Mouse (Mus musculus) embryonic facial prominence, embryonic 14.5 days (tissue): ENCODE measurements around the gene Ifna5. TPM values are rescaled to one million over a fixed set of nuclear protein-coding genes. Genes with fewer than 3 reads are reported as not detected.

Source experiments
- ATAC-seq: fragments of 200-750 bp; cut with Nextera tagmentation; 2 replicates; pipeline ENCODE4 v1.8.0; 2017; ENCODE audit warnings: low read depth, moderate number of reproducible peaks, moderate TSS enrichment
- DNase-seq: peaks from one replicate; pipeline ENCODE4 v3.0.0-alpha.2; 2015; ENCODE audit warnings: low spot score
- H3K27ac ChIP-seq: fragments of 300-500 bp; sonication (generic); replicated peaks from 2 replicates; pipeline ENCODE4 v1.5.1; 2014; ENCODE audit warnings: low read depth, mild to moderate bottlenecking, low read length, moderate library complexity
- H3K27me3 ChIP-seq: fragments of 300-500 bp; sonication (generic); replicated peaks from 2 replicates; pipeline ENCODE4 v1.6.1; 2014; ENCODE audit warnings: low read length; ENCODE audit not compliant: control insufficient read depth, insufficient read depth
- H3K36me3 ChIP-seq: fragments of 300-500 bp; sonication (generic); 2 replicates; pipeline ENCODE4 v1.6.1; 2014; ENCODE audit warnings: low read length, mixed read lengths; ENCODE audit not compliant: control insufficient read depth, insufficient read depth
- H3K4me1 ChIP-seq: fragments of 300-500 bp; sonication (generic); 2 replicates; pipeline ENCODE4 v1.6.1; 2014; ENCODE audit warnings: antibody characterized with exemption, low read length; ENCODE audit not compliant: control insufficient read depth, insufficient read depth
- H3K4me2 ChIP-seq: fragments of 300-500 bp; sonication (generic); 2 replicates; pipeline ENCODE4 v1.6.1; 2014; ENCODE audit warnings: low read depth, mild to moderate bottlenecking, low read length, moderate library complexity, mixed read lengths
- H3K4me3 ChIP-seq: fragments of 300-500 bp; sonication (generic); 2 replicates; pipeline ENCODE4 v1.5.1; 2014; ENCODE audit warnings: low read depth, mild to moderate bottlenecking, low read length
- H3K9ac ChIP-seq: fragments of 300-500 bp; sonication (generic); 2 replicates; pipeline ENCODE4 v1.6.1; 2014; ENCODE audit warnings: low read depth, mild to moderate bottlenecking, low read length, moderate library complexity, mixed read lengths
- H3K9me3 ChIP-seq: fragments of 300-500 bp; sonication (generic); 2 replicates; pipeline ENCODE4 v1.6.1; 2016; ENCODE audit warnings: low read length; ENCODE audit not compliant: control insufficient read depth
- WGBS: fragments of 180-500 bp; shearing (Covaris S2); extraction: QIAGEN DNeasy Blood & Tissue Kit; methylation state at CpG from one replicate; pipeline ENCODE4 v1.1.7; 2014; 5-methylcytosine and 5-hydroxymethylcytosine counted together
- polyA plus RNA-seq: library from polyadenylated mRNA; unstranded; fragments of >200 nt; fragmentation: Nextera tagmentation; extraction: Ambion mirVana; gene quantifications from 2 replicates; pipeline ENCODE4 v1.2.1, GENCODE M21; 2014

The Ifna5 gene
- polyA plus RNA-seq, 1 experiment from 2014 or later = not detected

- Histone ChIP-seq H3K4me2 (no peak overlapping the region), H3K36me3 (no peaks in the 10 kb centered on the region), H3K4me3 (no peak overlapping the region), H3K9ac (no peak overlapping the region), H3K27ac (no peak overlapping the region), H3K9me3 (no peaks in the 10 kb centered on the region), H3K27me3 (no peaks in the 10 kb centered on the region), H3K4me1 (no peaks in the 10 kb centered on the region)
- DNase-seq (no peak), ATAC-seq (no peak)
- 38% methylated on average over 2 of the region's 2 CpGs for WGBS
Observed at GRCm38 (mm10) chr4:88845334-88845733, 10.0 kb downstream of the Ifna5 start.

GRCm38 (mm10) chr4:88849698-88850097 lies 14.4 kb downstream of the Ifna5 start, which contains the start of gene Ifna1:
Gene Ifna1, plus strand, starts transcription at chr4:88850087.
- no peaks in the 10 kb centered on the region for H3K36me3 ChIP-seq
- no peak within 1 kb of the TSS for H3K9ac ChIP-seq
- no peaks in the 10 kb centered on the region for H3K9me3 ChIP-seq
- H3K4me2 ChIP-seq = no peak within 1 kb of the TSS
- H3K4me1 ChIP-seq = no peaks in the 10 kb centered on the region
- H3K27ac ChIP-seq = no peak within 1 kb of the TSS
- 73% methylated on average over 1 of the region's 1 CpGs for WGBS
- no peak within 1 kb of the TSS for H3K4me3 ChIP-seq
- no peak for DNase-seq
- no peaks in the 10 kb centered on the region for H3K27me3 ChIP-seq
- no peak for ATAC-seq

GRCm38 (mm10) chr4:88851026-88851763 lies 15.9 kb downstream of the Ifna5 start:
- H3K27ac ChIP-seq = no peak overlapping the region
- DNase-seq (no peak), ATAC-seq (no peak)
- H3K9me3 ChIP-seq = no peaks in the 10 kb centered on the region
- 60% methylated on average over 4 of the region's 4 CpGs for WGBS
- H3K36me3 ChIP-seq = no peaks in the 10 kb centered on the region
- H3K4me2 ChIP-seq = no peak overlapping the region
- H3K9ac ChIP-seq = no peak overlapping the region
- H3K27me3 ChIP-seq = no peaks in the 10 kb centered on the region
- no peak overlapping the region for H3K4me3 ChIP-seq
- no peaks in the 10 kb centered on the region for H3K4me1 ChIP-seq

- H3K9ac ChIP-seq = no peak overlapping the region
- no peaks in the 10 kb centered on the region for H3K36me3 ChIP-seq
- 0 out of 2 replicates have a peak, but pooled peaks cover 3% of the 10 kb centered on the region for H3K27me3 ChIP-seq
- H3K4me2 ChIP-seq = no peak overlapping the region
- H3K4me3 ChIP-seq = no peak overlapping the region
- no peak overlapping the region for H3K27ac ChIP-seq
- H3K9me3 ChIP-seq = no peaks in the 10 kb centered on the region
- DNase-seq (no peak), ATAC-seq (no peak)
- no peaks in the 10 kb centered on the region for H3K4me1 ChIP-seq
Observed at GRCm38 (mm10) chr4:88859214-88859613, 23.9 kb downstream of the Ifna5 start.

GRCm38 (mm10) chr4:88863309-88863708 lies 28.0 kb downstream of the Ifna5 start:
- Histone ChIP-seq H3K4me3 (no peak overlapping the region), H3K27me3 (peaks cover 10% of the 10 kb centered on the region; the same call in 1 of the 2 replicates), H3K4me2 (no peak overlapping the region), H3K9ac (no peak overlapping the region), H3K27ac (no peak overlapping the region), H3K36me3 (no peaks in the 10 kb centered on the region), H3K4me1 (0 out of 2 replicates have a peak, but pooled peaks cover 2% of the 10 kb centered on the region), H3K9me3 (no peaks in the 10 kb centered on the region)
- ATAC-seq = no peak
- no peak for DNase-seq
- 1% methylated on average over 7 of the region's 7 CpGs for WGBS

- H3K4me2 ChIP-seq = no peak overlapping the region
- H3K27me3 ChIP-seq = peaks cover 10% of the 10 kb centered on the region; the same call in 1 of the 2 replicates
- DNase-seq (no peak), ATAC-seq (no peak)
- WGBS = 61% methylated on average over 9 of the region's 9 CpGs
- H3K9me3 ChIP-seq = no peaks in the 10 kb centered on the region
- H3K4me1 ChIP-seq = 0 out of 2 replicates have a peak, but pooled peaks cover 2% of the 10 kb centered on the region
- H3K9ac ChIP-seq = no peak overlapping the region
- no peak overlapping the region for H3K4me3 ChIP-seq
- H3K27ac ChIP-seq = no peak overlapping the region
- no peaks in the 10 kb centered on the region for H3K36me3 ChIP-seq
Observed at GRCm38 (mm10) chr4:88864599-88864998, 29.3 kb downstream of the Ifna5 start.

- Histone ChIP-seq H3K9ac (no peak overlapping the region), H3K36me3 (no peaks in the 10 kb centered on the region), H3K27ac (no peak overlapping the region), H3K27me3 (peaks cover 10% of the 10 kb centered on the region; the same call in 1 of the 2 replicates), H3K4me3 (no peak overlapping the region), H3K4me1 (0 out of 2 replicates have a peak, but pooled peaks cover 2% of the 10 kb centered on the region), H3K4me2 (no peak overlapping the region), H3K9me3 (no peaks in the 10 kb centered on the region)
- ATAC-seq (no peak), DNase-seq (no peak)
- WGBS = 38% methylated on average over 6 of the region's 6 CpGs
Observed at GRCm38 (mm10) chr4:88865011-88865569, 29.8 kb downstream of the Ifna5 start.

- Histone ChIP-seq H3K27ac (no peak overlapping the region), H3K36me3 (no peaks in the 10 kb centered on the region), H3K27me3 (peaks cover 15% of the 10 kb centered on the region; the same call in 1 of the 2 replicates), H3K4me2 (peak overlapping the region; percentile 93), H3K9me3 (no peaks in the 10 kb centered on the region), H3K9ac (no peak overlapping the region), H3K4me1 (0 out of 2 replicates have a peak, but pooled peaks cover 2% of the 10 kb centered on the region), H3K4me3 (peak overlapping the region; percentile 51)
- ATAC-seq = peak; percentile 72
- DNase-seq = peak; percentile 71
- WGBS = 2% methylated on average over 8 of the region's 8 CpGs
Observed at GRCm38 (mm10) chr4:88867366-88867925, 32.1 kb downstream of the Ifna5 start.
